Mouse (Mus musculus) ES-Bruce4 (cell line): ENCODE results near the gene Agap1. TPM values are rescaled to one million over a fixed set of nuclear protein-coding genes. Genes with fewer than 3 reads are reported as not detected.

Experiments
- H3K27ac ChIP-seq: 2 replicates; pipeline ENCODE4 v1.5.1; 2012; ENCODE audit warnings: low read length, inconsistent platforms; ENCODE audit not compliant: insufficient read depth
- H3K27me3 ChIP-seq: 2 replicates; pipeline ENCODE4 v1.6.1; 2012; ENCODE audit warnings: mild to moderate bottlenecking, low read length, inconsistent platforms; ENCODE audit not compliant: control insufficient read depth, poor library complexity, insufficient read depth, severe bottlenecking
- H3K36me3 ChIP-seq: 2 replicates; pipeline ENCODE4 v1.6.1; 2012; ENCODE audit warnings: inconsistent platforms, mild to moderate bottlenecking, low read length, moderate library complexity; ENCODE audit not compliant: control insufficient read depth, poor library complexity, insufficient read depth, severe bottlenecking
- H3K4me1 ChIP-seq: one replicate; pipeline ENCODE4 v1.8.1; 2011; ENCODE audit warnings: low read length; ENCODE audit not compliant: control insufficient read depth, insufficient read depth
- H3K4me3 ChIP-seq: 2 replicates; pipeline ENCODE4 v1.5.1; 2011; ENCODE audit warnings: low read depth, mild to moderate bottlenecking, low read length
- H3K9ac ChIP-seq: 2 replicates; pipeline ENCODE4 v1.6.1; 2012; ENCODE audit warnings: low read depth, mild to moderate bottlenecking, inconsistent platforms; ENCODE audit not compliant: poor library complexity, severe bottlenecking
- H3K9me3 ChIP-seq: replicated peaks from 2 replicates; pipeline ENCODE4 v1.6.1; 2012; ENCODE audit warnings: mild to moderate bottlenecking, low read length, inconsistent platforms; ENCODE audit not compliant: control insufficient read depth, poor library complexity, insufficient read depth, severe bottlenecking
- CTCF ChIP-seq: IDR thresholded peaks from one replicate; pipeline ENCODE4 v1.8.1; 2011; ENCODE audit warnings: low read depth, low read length
- EP300 ChIP-seq: IDR thresholded peaks from 2 replicates; pipeline ENCODE4 v1.6.1; 2011; ENCODE audit warnings: low read depth, low read length; ENCODE audit not compliant: insufficient read depth
- POLR2A ChIP-seq: IDR thresholded peaks from one replicate; pipeline ENCODE4 v1.8.1; 2011; ENCODE audit warnings: low read length; ENCODE audit not compliant: insufficient read depth
- polyA plus RNA-seq: library from polyadenylated mRNA; stranded (reverse); fragments of >200 nt; gene quantifications from 2 replicates; pipeline ENCODE4 v1.2.4, GENCODE M21; 2011; ENCODE audit warnings: low read depth; ENCODE audit not compliant: missing spikeins, insufficient read depth, insufficient read length

The Agap1 gene
- polyA plus RNA-seq, 1 experiment, result 31.0 TPM

DNA sequence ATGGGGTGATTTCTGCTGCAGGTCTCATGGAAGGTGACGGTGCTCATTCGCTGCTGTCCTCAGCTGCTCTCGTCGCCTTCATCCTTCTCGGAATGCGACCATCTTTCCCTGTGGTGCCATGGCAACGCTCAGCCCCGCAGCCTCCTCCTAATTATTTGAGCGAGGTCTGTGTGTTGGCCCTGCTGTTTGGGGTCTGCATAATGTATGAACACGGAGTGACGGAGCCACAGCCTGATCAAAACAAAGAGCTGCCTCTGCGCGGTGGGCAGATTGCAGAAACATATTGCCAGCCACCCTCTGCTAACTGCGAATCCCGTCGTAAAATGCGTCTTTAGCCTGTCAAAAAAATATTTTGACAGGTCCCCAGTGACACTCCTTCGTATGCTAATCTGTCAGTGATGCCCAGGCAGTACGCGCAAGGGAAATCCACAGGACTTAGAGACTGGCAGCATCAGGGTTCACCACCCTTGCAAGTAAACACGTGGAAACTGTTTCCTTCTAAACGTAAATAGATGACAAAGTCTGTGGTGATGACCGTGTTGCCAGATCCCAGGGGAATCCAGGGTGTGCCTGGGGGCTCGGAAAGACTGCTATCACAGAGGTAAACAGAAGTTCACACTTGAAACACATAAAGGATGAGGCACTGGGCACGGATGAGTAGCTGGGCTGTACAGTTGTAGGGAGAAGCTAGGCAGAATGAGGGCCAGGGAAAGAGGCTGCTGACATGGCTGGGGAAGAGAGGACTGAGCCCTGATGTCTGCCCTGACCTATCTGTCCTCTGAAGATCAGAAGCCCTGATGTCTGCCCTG lies 95.7 kb downstream of the Agap1 start:
- Histone ChIP-seq H3K4me1 (peaks cover 3% of the 10 kb centered on the region), H3K9ac (no peak overlapping the region), H3K36me3 (no peaks in the 10 kb centered on the region), H3K27me3 (no peaks in the 10 kb centered on the region), H3K4me3 (no peak overlapping the region), H3K9me3 (no peaks in the 10 kb centered on the region), H3K27ac (no peak overlapping the region)
- no peak for TF ChIP-seq EP300
- TF ChIP-seq CTCF, result no peak
- TF ChIP-seq POLR2A, result no peak

DNA sequence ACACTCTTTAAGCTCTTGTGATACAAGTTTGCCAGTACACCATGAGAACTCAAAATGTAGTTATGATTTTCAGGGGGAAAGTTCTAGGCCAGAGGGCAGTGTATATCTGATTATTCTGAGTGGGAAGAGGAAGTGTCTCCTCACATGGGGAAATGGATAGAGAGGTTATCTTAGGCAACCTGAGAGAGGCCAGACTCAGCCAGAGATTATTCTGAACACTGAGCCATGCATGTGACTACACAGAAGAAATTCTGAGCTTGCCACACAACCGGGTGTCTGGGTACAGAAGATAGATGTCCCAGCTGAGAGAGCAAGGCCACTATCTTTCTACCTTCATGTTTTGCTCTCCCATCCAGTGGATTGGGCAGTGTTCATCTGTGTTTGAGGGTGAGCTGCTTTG lies 97.9 kb downstream of the Agap1 start:
- no peaks in the 10 kb centered on the region for H3K4me1 ChIP-seq
- H3K27ac ChIP-seq, result no peak overlapping the region
- no peak for TF ChIP-seq EP300
- TF ChIP-seq POLR2A, result no peak
- no peak for TF ChIP-seq CTCF
- no peak overlapping the region for H3K9ac ChIP-seq
- no peaks in the 10 kb centered on the region for H3K36me3 ChIP-seq
- H3K4me3 ChIP-seq, result no peak overlapping the region
- H3K27me3 ChIP-seq, result no peaks in the 10 kb centered on the region
- H3K9me3 ChIP-seq, result no peaks in the 10 kb centered on the region

DNA sequence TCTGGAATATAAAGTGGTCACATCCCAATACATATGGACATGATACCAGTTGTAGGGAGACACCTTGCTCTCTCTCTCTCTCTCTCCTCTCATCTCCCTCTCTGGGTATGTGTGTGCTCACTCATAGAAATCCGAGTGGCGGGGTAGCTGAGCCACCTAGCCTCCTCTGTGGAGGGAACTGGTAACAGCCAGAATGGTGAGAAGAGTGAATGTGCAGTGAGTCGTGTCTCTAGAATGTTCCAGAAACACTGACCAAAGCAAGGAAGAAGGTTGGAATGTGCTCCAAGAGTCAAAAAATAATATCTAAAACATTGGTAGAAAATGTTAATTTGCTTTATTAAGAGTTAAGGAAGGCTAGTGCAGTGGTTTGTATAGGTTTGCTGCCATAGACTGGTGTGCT lies 99.2 kb downstream of the Agap1 start:
- Histone ChIP-seq H3K4me1 (no peaks in the 10 kb centered on the region), H3K36me3 (no peaks in the 10 kb centered on the region), H3K27me3 (no peaks in the 10 kb centered on the region), H3K9ac (no peak overlapping the region), H3K9me3 (no peaks in the 10 kb centered on the region), H3K4me3 (no peak overlapping the region), H3K27ac (no peak overlapping the region)
- TF ChIP-seq EP300 (no peak), CTCF (no peak), POLR2A (no peak)

DNA sequence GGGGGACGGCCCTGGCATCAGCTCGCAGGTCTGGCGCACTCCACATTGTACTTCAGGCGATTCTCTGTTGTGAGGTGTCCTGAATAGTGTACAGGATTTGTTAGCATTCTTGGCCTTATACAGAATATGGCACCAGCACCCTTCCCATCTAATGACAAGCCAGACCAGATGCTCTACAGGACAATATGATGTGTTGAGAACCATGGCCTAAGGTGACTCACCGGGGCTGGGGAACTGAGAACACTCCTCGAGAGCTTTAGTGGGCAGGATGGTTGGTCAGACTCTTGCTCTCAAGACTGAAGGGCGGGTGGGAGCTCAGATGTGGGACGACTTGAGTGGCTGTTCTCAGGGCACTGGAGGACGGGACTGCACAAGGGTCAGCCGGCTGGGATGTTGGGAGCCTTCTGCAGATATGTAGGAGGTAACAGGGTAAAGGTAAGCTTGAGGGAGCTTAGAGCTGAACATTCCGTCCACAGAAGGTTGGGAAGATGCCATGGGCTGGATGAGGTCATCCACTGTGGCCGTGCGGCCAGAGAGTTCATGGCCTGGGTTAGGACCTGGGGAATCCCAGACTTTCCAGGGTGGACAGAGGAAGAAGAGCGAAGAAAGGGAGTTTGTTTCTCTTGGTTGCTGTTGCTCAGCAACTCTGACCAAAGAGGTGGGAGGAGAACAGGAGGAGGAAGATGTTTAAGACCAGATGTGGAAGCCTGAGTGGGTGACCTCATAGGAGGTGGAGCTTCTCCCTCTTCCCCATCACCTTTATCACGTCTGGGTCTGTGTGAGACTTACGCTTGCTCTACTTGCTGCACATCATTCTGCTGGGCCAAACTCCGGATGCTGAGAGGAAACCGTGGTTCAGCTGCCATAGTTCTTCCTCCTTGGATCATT lies 100.6 kb downstream of the Agap1 start:
- H3K27me3 ChIP-seq, result no peaks in the 10 kb centered on the region
- no peak overlapping the region for H3K9ac ChIP-seq
- H3K4me1 ChIP-seq, result no peaks in the 10 kb centered on the region
- H3K4me3 ChIP-seq, result no peak overlapping the region
- no peak overlapping the region for H3K27ac ChIP-seq
- H3K36me3 ChIP-seq, result no peaks in the 10 kb centered on the region
- no peaks in the 10 kb centered on the region for H3K9me3 ChIP-seq
- TF ChIP-seq CTCF (no peak), EP300 (no peak), POLR2A (no peak)

DNA sequence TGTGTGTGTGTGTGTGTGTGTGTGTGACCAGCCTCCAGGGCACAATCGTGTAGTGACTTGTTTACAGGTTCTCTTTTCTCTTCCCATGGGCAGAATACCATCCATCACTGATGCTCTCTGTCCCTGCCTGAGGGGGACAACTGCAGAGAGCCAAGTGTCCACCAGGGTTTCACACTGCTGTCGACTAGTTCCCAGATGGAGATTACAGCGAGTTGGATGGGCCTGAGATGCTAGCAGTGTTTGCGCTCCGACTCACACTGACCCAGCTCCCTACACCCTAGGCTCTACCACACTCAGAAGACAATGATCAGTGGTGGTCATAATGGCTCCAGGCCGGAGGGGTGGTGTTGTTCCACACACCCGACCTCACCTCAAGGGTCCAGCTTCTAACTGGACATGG lies 101.4 kb downstream of the Agap1 start:
- no peaks in the 10 kb centered on the region for H3K36me3 ChIP-seq
- H3K27ac ChIP-seq, result no peak overlapping the region
- no peak overlapping the region for H3K9ac ChIP-seq
- no peaks in the 10 kb centered on the region for H3K9me3 ChIP-seq
- no peak for TF ChIP-seq POLR2A
- no peak for TF ChIP-seq EP300
- TF ChIP-seq CTCF, result no peak
- H3K4me1 ChIP-seq, result no peaks in the 10 kb centered on the region
- H3K27me3 ChIP-seq, result no peaks in the 10 kb centered on the region
- no peak overlapping the region for H3K4me3 ChIP-seq

DNA sequence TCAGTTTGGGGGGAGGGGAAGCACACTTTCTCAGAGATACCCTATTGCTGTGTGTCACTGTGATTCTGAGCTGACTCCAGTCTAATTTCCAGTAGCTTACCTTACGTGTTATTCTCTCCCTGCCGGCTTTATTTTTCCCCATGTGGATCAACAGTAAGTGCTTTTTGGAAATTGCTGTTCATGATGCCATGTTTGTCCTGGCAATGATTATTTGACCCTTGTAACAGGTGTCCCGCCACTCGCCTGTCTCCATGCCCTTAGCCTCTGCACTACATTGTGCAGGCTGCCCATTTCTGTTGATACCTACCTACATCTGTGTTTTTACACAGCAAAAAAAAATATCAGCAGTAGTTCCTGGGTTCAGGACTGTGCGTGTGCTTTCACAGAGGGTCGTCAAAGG lies 102.8 kb downstream of the Agap1 start:
- Histone ChIP-seq H3K27ac (no peak overlapping the region), H3K9me3 (no peaks in the 10 kb centered on the region), H3K4me3 (no peak overlapping the region), H3K4me1 (no peaks in the 10 kb centered on the region), H3K27me3 (no peaks in the 10 kb centered on the region), H3K9ac (no peak overlapping the region), H3K36me3 (no peaks in the 10 kb centered on the region)
- TF ChIP-seq CTCF (no peak), EP300 (no peak), POLR2A (no peak)
